Mouse (Mus musculus): ENCODE measurements around the gene Ticrr. TPM values are rescaled to one million over a fixed set of nuclear protein-coding genes. Genes with fewer than 3 reads are reported as not detected.

Ticrr gene
- total RNA-seq (2023), result under 1 TPM; 0.52 to 0.55 TPM

GRCm38 (mm10) chr7:79659578-79660290 lies at the start of gene Ticrr:
Gene Ticrr (plus strand): TSS chr7:79660196.

GRCm38 (mm10) chr7:79617418-79617817 lies 42.6 kb upstream of the Ticrr start, which contains the start of gene Rhcg:
Gene Rhcg (minus strand): TSS chr7:79617657.

GRCm38 (mm10) chr7:79715187-79715981 lies 55.4 kb downstream of the Ticrr start, which contains the start of gene Kif7:
Gene Kif7 (minus strand): TSS chr7:79715720.

DNA sequence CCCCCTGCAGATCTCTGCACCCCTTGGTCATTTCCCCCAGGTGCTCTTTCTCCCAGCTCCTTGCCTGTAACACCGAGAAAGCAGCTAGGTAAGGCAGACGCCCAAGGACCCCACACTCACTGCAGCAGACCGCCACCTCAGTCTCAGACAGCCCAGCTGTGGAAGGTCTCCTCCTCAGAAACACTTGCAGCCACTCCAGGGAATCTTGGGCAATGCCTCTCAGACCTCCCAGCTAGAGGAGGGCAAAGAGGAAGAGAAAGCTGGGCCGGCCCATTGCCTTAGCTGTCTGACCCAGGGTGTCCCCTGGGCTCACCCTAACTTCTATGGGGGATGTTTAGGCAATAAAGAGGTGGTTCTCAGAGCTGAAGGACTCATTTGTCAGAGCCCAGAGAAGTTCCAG lies 72.6 kb downstream of the Ticrr start, which contains the start of gene Plin1:
Gene Plin1 (minus strand): TSS at position 282 of the 400 bp plus-strand sequence.

DNA sequence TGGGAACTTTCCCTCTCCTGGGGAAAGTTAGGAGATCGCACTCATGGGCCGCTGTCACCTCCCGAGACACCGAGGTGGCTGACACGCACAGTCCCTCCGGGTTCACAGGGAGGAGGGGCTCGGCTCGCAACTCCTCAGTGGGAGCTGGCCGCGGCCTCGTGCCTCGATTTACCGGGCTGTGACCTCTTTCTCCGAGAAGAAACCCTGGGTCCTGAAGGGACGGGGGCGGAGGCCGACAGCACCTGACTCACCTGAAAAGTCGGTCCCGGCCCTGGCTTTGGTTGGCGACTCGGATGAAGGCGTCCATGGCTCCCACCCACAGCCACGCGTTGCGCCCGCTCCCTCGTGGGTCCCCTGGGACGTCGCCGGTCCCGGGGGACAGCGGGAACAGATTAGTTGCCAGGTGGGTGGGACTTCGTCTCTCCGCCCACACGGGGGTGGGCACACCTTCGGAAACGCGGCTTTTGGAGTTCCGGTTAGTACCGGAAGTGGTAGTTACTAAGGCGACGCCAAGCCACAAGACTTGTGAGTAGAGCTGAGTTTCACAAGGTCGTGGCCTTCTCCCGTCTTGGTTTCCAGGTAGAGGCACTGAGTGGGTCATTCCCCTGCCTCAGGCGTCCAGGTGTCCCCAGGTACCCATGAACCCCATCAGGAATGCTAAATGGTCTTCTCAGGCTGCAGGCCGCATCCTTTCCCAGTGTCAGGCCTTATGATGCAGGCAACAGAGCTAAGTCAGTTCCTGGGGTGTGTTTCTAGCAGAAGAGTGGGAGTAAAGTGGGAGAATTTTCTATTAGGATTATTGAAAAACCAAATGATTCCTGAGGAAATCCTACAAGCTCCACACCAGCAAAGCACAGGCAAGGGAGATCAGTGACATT lies 82.9 kb downstream of the Ticrr start, which contains the start of the genes Pex11a and Wdr93:
Gene Pex11a (minus strand): TSS at position 473 of the 878 bp plus-strand sequence.
Gene Wdr93 (plus strand): TSS at position 505 of the 878 bp plus-strand sequence.

Other genes with a start within 250 kb of the Ticrr start
- gene Polg, start 193.8 kb upstream of the Ticrr start, total RNA-seq (2023), result 100 to 1,000 TPM in 1 of 2 experiments, 10 to 100 TPM in 1; 94.7 to 112 TPM
- not detected for gene Rhcg, start 42.5 kb upstream of the Ticrr start, total RNA-seq (2023)
- under 1 TPM; 0.76 to 0.91 TPM for gene Kif7, start 55.5 kb downstream of the Ticrr start, total RNA-seq (2023)
- under 1 TPM in 1 of 2 experiments, not detected in 1; 0.33 TPM for gene Plin1, start 72.7 kb downstream of the Ticrr start, total RNA-seq (2023)
- gene Pex11a, start 82.9 kb downstream of the Ticrr start, total RNA-seq (2023), result 1 to 10 TPM; 3.6 to 4.8 TPM
- gene Wdr93, start 83.0 kb downstream of the Ticrr start, total RNA-seq (2023), result not detected
- gene Mesp1, start 133.6 kb downstream of the Ticrr start, total RNA-seq (2023), result not detected
- not detected for gene Mesp2, start 150.5 kb downstream of the Ticrr start, total RNA-seq (2023)
- gene Anpep, start 200.9 kb downstream of the Ticrr start, total RNA-seq (2023), result 1 to 10 TPM; 7.9 to 8.3 TPM

All from monocyte, adult 59 days (primary cell).